Mouse (Mus musculus) embryonic facial prominence, embryonic 14.5 days (tissue): ENCODE data around the gene Tnfrsf25. TPM values are rescaled to one million over a fixed set of nuclear protein-coding genes. Genes with fewer than 3 reads are reported as not detected.

ENCODE experiments used
- ATAC-seq: fragments of 200-750 bp; cut with Nextera tagmentation; 2 replicates; pipeline ENCODE4 v1.8.0; 2017; ENCODE audit warnings: low read depth, moderate number of reproducible peaks, moderate TSS enrichment
- DNase-seq: peaks from one replicate; pipeline ENCODE4 v3.0.0-alpha.2; 2015; ENCODE audit warnings: low spot score
- H3K27ac ChIP-seq: fragments of 300-500 bp; sonication (generic); replicated peaks from 2 replicates; pipeline ENCODE4 v1.5.1; 2014; ENCODE audit warnings: low read depth, mild to moderate bottlenecking, low read length, moderate library complexity
- H3K27me3 ChIP-seq: fragments of 300-500 bp; sonication (generic); replicated peaks from 2 replicates; pipeline ENCODE4 v1.6.1; 2014; ENCODE audit warnings: low read length; ENCODE audit not compliant: control insufficient read depth, insufficient read depth
- H3K36me3 ChIP-seq: fragments of 300-500 bp; sonication (generic); 2 replicates; pipeline ENCODE4 v1.6.1; 2014; ENCODE audit warnings: low read length, mixed read lengths; ENCODE audit not compliant: control insufficient read depth, insufficient read depth
- H3K4me1 ChIP-seq: fragments of 300-500 bp; sonication (generic); 2 replicates; pipeline ENCODE4 v1.6.1; 2014; ENCODE audit warnings: antibody characterized with exemption, low read length; ENCODE audit not compliant: control insufficient read depth, insufficient read depth
- H3K4me2 ChIP-seq: fragments of 300-500 bp; sonication (generic); 2 replicates; pipeline ENCODE4 v1.6.1; 2014; ENCODE audit warnings: low read depth, mild to moderate bottlenecking, low read length, moderate library complexity, mixed read lengths
- H3K4me3 ChIP-seq: fragments of 300-500 bp; sonication (generic); 2 replicates; pipeline ENCODE4 v1.5.1; 2014; ENCODE audit warnings: low read depth, mild to moderate bottlenecking, low read length
- H3K9ac ChIP-seq: fragments of 300-500 bp; sonication (generic); 2 replicates; pipeline ENCODE4 v1.6.1; 2014; ENCODE audit warnings: low read depth, mild to moderate bottlenecking, low read length, moderate library complexity, mixed read lengths
- H3K9me3 ChIP-seq: fragments of 300-500 bp; sonication (generic); 2 replicates; pipeline ENCODE4 v1.6.1; 2016; ENCODE audit warnings: low read length; ENCODE audit not compliant: control insufficient read depth
- WGBS: fragments of 180-500 bp; shearing (Covaris S2); extraction: QIAGEN DNeasy Blood & Tissue Kit; methylation state at CpG from one replicate; pipeline ENCODE4 v1.1.7; 2014; 5-methylcytosine and 5-hydroxymethylcytosine counted together
- polyA plus RNA-seq: library from polyadenylated mRNA; unstranded; fragments of >200 nt; fragmentation: Nextera tagmentation; extraction: Ambion mirVana; gene quantifications from 2 replicates; pipeline ENCODE4 v1.2.1, GENCODE M21; 2014

Tnfrsf25 gene
- polyA plus RNA-seq, 1 experiment from 2014 or later, result 0.65 TPM

DNA sequence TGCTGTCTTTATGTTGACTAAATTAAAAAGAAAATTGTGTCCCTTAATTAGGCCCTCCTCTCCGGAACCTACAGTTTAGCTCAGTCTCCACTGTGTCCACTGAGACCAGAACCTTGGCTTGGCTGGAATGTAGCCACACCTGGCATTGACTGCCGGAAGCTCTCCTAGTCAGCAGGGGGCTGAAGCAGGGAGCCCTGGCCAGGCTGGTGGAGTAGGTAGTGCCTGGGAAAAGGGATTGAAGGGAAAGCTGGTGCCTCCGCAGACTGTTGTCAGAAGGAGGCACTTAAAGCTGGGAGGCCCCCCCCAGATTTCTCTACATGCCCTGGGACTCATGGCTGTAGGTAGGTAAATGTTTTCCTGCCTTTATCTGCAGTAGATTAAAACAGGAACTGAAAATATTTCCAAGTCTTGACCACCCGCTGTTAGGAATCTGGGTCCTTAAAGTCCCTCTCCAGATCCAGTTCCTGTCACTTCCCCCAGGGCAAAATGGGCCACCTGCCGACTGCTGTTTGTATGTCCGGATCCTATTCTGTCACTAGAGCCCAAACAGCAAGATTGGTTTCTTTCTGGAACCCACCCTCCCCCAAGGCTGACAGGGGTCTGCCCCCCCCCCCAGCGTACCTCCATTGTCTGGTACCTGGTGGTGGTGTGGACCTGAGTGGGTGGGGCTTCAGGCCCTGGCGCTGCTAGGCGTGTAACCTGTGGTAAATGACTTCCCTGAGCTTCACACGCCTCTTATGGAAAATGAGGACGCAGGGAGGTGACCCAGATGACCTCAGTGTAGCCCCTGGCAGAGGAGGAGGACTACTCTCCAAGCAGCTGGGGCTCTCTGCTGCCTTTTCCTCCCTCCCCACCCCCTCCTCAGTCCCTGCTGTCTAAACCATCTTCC, 17.6 kb upstream of the Tnfrsf25 start:
- H3K4me2 ChIP-seq, result peak overlapping the region; percentile 20; the same call in 1 of the 2 replicates
- DNase-seq (no peak), ATAC-seq (no peak)
- 24% methylated on average over 11 of the region's 11 CpGs for WGBS
- H3K27ac ChIP-seq, result no peak overlapping the region
- no peaks in the 10 kb centered on the region for H3K9me3 ChIP-seq
- peak overlapping the region; percentile 22; the same call in 1 of the 2 replicates for H3K9ac ChIP-seq
- H3K36me3 ChIP-seq, result peaks cover 12% of the 10 kb centered on the region; the same call in 1 of the 2 replicates
- 0 out of 2 replicates have a peak, but pooled peaks cover 10% of the 10 kb centered on the region for H3K4me1 ChIP-seq
- H3K4me3 ChIP-seq, result no peak overlapping the region
- no peaks in the 10 kb centered on the region for H3K27me3 ChIP-seq

DNA sequence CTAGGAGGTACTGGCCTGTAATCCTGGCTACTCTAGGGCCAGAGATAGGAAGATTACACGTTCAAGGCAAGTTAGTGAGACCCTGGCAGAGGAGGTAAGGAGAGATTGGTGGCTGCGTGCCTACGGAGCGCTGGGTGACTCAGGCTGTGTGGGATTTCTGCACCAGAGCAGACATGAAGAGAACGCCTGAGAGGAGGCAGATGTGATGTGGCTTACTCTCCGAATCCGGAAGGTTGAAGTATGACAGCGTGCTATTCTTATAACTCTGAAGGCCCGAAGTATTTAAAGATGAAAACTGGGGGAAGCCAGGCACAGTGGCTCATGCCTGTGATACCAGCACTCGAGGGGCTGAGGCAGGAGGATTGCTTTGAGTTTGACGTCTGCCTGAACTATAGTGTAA, 15.2 kb upstream of the Tnfrsf25 start:
- no peak for ATAC-seq
- H3K27ac ChIP-seq, result no peak overlapping the region
- no peak overlapping the region for H3K4me3 ChIP-seq
- H3K36me3 ChIP-seq, result peaks cover 30% of the 10 kb centered on the region
- H3K4me2 ChIP-seq, result no peak overlapping the region
- H3K27me3 ChIP-seq, result no peaks in the 10 kb centered on the region
- 0 out of 2 replicates have a peak, but pooled peaks cover 8% of the 10 kb centered on the region for H3K4me1 ChIP-seq
- no peaks in the 10 kb centered on the region for H3K9me3 ChIP-seq
- DNase-seq, result no peak
- no peak overlapping the region for H3K9ac ChIP-seq
- WGBS, result 66% methylated on average over 11 of the region's 11 CpGs

GRCm38 (mm10) chr4:152101081-152101653, 14.6 kb upstream of the Tnfrsf25 start:
- no peak for ATAC-seq
- no peak for DNase-seq
- peak overlapping the region; percentile 34; the same call in 1 of the 2 replicates for H3K27ac ChIP-seq
- no peaks in the 10 kb centered on the region for H3K27me3 ChIP-seq
- 55% methylated on average over 7 of the region's 7 CpGs for WGBS
- 0 out of 2 replicates have a peak, but pooled peaks cover 8% of the 10 kb centered on the region for H3K4me1 ChIP-seq
- H3K4me2 ChIP-seq, result no peak overlapping the region
- H3K9ac ChIP-seq, result no peak overlapping the region
- H3K4me3 ChIP-seq, result no peak overlapping the region
- peaks cover 33% of the 10 kb centered on the region for H3K36me3 ChIP-seq
- H3K9me3 ChIP-seq, result no peaks in the 10 kb centered on the region

- 94% methylated on average over 16 of the region's 16 CpGs for WGBS
- no peak overlapping the region for H3K4me2 ChIP-seq
Observed at GRCm38 (mm10) chr4:152101921-152102320, 13.8 kb upstream of the Tnfrsf25 start.

GRCm38 (mm10) chr4:152103025-152103424, 12.7 kb upstream of the Tnfrsf25 start:
- Histone ChIP-seq H3K36me3 (peaks cover 45% of the 10 kb centered on the region), H3K27me3 (no peaks in the 10 kb centered on the region; the same call in 1 of the 2 replicates), H3K9me3 (no peaks in the 10 kb centered on the region), H3K27ac (no peak overlapping the region), H3K4me1 (0 out of 2 replicates have a peak, but pooled peaks cover 12% of the 10 kb centered on the region), H3K4me2 (no peak overlapping the region), H3K4me3 (no peak overlapping the region), H3K9ac (no peak overlapping the region)
- DNase-seq, result no peak
- 39% methylated on average over 6 of the region's 7 CpGs for WGBS
- no peak for ATAC-seq

More at GRCm38 (mm10) chr4:152101921-152102320, 13.8 kb upstream of the Tnfrsf25 start:
- peaks cover 40% of the 10 kb centered on the region for H3K36me3 ChIP-seq
- H3K9ac ChIP-seq, result no peak overlapping the region
- no peaks in the 10 kb centered on the region for H3K27me3 ChIP-seq
- H3K4me1 ChIP-seq, result 0 out of 2 replicates have a peak, but pooled peaks cover 9% of the 10 kb centered on the region
- DNase-seq (no peak), ATAC-seq (no peak)
- H3K27ac ChIP-seq, result no peak overlapping the region
- H3K9me3 ChIP-seq, result no peaks in the 10 kb centered on the region
- H3K4me3 ChIP-seq, result no peak overlapping the region

GRCm38 (mm10) chr4:152106746-152107145, 9.0 kb upstream of the Tnfrsf25 start:
- peaks cover 79% of the 10 kb centered on the region for H3K36me3 ChIP-seq
- H3K27me3 ChIP-seq, result no peaks in the 10 kb centered on the region; the same call in 1 of the 2 replicates
- H3K4me1 ChIP-seq, result 0 out of 2 replicates have a peak, but pooled peaks cover 14% of the 10 kb centered on the region
- H3K4me2 ChIP-seq, result 0 out of 2 replicates have a peak overlapping the region, but pooled peaks have one; percentile 64
- H3K27ac ChIP-seq, result no peak overlapping the region
- no peak for ATAC-seq
- DNase-seq, result no peak
- no peaks in the 10 kb centered on the region for H3K9me3 ChIP-seq
- 58% methylated on average over 9 of the region's 9 CpGs for WGBS
- no peak overlapping the region for H3K9ac ChIP-seq
- no peak overlapping the region for H3K4me3 ChIP-seq

DNA sequence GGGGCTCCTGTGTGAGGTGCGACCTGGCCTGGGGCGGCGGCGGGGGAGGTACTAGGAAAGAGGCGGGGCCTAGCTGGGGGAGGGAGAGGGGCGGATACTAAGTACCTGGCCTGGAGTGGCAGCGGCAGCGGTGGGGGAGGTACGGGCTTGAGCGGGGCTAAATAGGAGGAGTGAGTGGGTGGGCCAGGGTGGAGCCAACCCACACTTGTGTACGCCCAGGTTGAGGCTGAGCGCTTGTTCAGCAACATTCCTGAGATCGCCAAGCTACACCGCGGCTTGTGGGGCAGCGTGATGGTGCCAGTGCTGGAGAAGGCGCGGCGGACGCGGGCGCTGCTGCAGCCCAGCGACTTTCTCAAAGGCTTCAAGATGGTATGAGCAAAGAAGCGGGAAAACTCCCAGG, 8.2 kb upstream of the Tnfrsf25 start:
- Histone ChIP-seq H3K9me3 (no peaks in the 10 kb centered on the region), H3K36me3 (peaks cover 79% of the 10 kb centered on the region), H3K27ac (peak overlapping the region; percentile 82), H3K4me2 (peak overlapping the region; percentile 64), H3K27me3 (no peaks in the 10 kb centered on the region; the same call in 1 of the 2 replicates), H3K4me1 (0 out of 2 replicates have a peak, but pooled peaks cover 14% of the 10 kb centered on the region), H3K4me3 (peak overlapping the region; percentile 33), H3K9ac (peak overlapping the region; percentile 19; the same call in 1 of the 2 replicates)
- peak; percentile 94 for DNase-seq
- 13% methylated on average over 21 of the region's 24 CpGs for WGBS
- peak; percentile 87 for ATAC-seq

DNA sequence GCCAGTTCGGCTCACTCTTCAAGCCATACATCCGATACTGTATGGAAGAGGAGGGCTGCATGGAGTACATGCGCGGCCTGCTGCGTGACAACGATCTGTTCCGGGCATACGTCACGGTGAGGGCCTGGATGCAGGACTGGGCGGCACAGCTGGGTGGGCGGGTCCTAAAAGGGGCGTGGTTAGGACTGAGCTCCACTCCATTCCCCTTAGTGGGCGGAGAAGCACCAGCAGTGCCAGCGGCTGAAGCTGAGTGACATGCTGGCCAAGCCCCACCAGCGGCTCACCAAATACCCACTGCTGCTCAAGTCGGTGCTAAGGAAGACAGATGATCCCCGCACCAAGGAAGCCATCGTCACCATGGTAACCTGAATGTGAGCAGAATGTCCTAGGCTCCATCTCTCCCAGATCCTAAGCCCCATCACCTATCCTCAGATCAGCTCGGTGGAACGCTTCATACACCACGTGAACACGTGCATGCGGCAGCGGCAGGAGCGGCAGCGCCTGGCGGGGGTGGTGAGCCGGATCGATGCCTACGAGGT, 7.7 kb upstream of the Tnfrsf25 start:
- Histone ChIP-seq H3K4me2 (peak overlapping the region; percentile 64), H3K36me3 (peaks cover 79% of the 10 kb centered on the region), H3K27ac (peak overlapping the region; percentile 82), H3K9ac (peak overlapping the region; percentile 19; the same call in 1 of the 2 replicates), H3K4me1 (0 out of 2 replicates have a peak, but pooled peaks cover 14% of the 10 kb centered on the region), H3K9me3 (no peaks in the 10 kb centered on the region), H3K4me3 (peak overlapping the region; percentile 33), H3K27me3 (no peaks in the 10 kb centered on the region; the same call in 1 of the 2 replicates)
- ATAC-seq (peak; percentile 94), DNase-seq (peak; percentile 94)
- WGBS, result 12% methylated on average over 26 of the region's 30 CpGs
